Mouse (Mus musculus): ENCODE measurements around the gene Rin3.

Gene Rin3

DNA sequence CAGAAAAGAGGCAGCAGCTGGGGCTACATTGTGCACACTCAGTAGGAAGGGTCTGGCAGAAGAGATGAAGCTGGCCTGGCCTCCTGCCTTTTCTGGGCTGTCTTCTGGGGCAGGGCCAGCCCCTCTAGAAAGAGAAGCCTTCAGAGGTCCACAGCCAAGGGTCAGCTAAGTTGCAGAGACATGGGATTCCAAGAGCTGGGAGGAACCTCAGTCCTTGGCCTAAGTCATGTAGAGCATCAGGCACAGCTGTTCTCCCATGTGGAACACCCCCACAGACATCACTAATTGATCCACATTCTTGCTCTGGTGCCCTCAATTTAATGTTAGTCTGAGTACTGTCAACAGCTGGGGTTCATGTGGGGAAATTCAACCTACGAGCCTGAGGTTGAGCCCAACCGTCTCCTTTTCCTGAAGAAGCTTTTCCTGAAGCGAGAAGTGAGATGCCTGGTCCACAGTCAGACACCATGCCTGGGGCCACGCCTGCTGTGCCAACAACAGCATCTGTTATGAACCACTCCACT is 20.0 kb downstream of the Rin3 start:
- DNase-seq: no peak

DNA sequence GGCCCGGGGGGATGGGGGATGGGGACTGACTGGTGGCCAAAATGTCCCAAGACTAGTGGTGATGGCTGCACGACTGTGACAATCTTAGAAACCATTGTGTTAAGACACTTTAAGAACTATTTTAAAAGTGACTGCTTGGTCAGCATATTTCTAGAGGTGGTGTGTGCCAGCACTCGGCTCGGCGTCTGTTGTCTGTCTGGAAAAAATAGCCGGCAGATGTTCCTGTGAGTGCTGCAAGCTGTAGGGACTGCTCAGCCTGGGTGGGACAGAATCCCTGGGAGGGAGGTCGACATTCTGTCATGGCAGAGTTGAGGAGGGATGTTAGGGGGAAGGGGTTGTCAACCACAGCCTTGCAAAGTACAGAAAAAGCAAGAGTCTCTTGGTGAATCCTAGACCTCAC is 21.0 kb downstream of the Rin3 start:
- peak; percentile 43 for DNase-seq

DNA sequence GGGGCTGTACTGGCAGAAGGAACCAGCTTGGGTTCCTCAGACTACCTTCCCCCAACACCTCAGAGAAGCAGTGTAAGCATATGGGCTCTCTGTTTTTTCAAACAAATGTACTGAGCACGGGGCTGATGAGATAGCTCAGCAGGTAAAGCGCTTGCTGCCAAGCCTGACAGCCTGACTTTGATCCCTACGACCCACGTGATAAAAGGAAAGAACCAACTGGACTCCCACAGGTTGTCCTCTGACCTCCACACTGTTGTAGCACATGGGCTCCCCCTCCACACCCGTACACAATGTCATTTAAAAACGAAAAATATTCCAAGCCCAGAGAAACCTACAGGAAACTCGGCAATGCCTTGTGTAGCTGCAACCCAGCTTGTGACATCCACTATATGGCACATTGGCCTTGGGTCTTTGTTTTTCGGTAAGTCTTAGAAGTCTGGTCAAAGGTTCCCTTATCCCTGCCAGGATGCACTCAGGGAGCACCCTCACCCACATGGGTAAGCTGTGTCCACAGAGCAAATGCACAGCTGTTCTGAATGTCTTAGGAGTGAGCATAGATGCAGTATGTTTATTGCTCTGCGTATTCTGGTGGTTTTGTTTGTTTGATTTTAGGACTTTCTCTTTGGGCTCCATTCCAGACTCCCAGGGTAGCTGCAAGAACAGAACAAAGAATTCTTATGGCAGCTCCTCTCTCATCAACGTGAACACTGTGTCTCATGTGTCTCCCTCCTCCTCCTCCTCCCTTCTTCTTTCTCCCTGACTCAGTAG is 22.4 kb downstream of the Rin3 start:
- DNase-seq: no peak

DNA sequence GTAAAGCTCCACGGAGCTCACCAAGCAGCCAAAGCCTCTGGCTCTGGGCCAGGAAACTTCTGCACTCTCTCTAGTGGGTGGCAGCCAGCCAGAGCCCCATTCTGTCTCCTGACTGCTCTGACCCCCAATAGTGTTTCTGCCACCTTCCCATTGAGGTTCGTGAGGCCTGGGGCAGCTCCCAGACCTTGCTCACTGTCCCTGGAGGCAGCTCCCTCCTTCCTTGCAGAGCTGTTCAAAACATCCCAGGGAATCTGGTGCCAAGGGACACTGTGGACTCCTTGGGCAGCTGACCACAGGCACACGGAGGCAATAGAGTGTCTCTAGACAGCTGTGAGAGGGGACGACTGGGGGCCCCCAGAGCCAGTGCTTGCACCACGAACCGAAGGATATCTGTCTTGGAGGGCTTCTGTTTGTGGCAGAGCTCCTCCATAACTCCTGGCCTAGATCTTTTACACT is 25.2 kb downstream of the Rin3 start:
- no peak for DNase-seq

DNA sequence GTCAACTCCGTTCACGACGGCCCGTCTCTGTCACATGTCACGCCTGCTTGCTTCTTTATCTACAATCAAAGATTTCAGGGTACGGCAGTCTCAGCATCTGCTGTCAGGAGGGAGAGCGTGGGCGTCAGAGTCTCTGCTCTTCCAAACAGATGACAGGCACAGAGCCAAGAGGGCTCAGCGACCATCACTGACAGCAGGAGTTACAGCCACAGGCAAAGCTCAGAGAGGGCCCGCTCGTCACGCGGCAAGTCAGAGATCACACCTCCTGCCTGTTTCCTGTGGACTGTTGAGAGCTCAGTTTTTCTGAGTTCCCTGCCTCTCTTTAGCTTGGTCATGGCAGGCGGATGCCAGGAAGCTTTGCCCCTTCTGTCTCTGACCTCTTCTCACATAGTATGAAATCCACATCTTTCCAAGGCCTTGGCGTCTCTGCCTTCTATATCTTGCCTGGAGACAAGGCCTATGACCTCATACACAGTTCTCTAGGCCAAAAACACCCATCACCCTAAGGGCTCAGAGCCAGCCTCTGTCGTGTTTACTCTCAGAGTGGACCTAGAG is 25.7 kb downstream of the Rin3 start:
- peak; percentile 84 for DNase-seq

DNA sequence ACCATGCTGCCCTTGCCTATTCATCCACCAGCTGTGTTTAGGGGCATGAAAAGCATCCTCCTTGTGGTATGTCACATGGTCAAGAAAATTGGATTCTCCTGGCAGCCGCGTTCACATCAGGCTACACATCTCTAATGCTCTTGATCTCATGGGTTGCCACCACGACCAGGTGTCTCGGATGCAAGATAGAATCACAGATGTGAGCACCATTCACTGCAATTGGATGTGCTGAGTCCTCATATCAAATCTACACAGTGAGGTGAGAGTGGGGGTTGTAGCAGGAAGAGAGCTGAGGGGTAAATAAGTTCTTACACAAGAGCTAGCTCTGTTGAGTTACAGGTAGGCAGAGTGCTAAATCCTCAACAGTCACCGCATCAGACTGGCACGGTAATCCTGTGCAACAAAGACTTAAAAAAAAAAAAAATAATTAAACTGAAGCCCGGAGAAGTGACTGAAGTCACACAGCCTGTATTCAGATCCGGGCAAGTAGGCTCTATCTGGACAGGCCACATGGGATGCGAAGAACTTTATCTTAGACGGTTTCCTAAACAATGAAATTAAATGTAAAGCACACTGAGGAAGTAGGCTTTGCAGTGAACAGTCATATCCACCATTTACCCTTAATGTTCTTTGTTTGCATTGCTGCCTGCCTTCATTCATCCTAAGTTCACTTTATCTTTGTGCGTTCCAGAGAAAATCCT is 26.4 kb downstream of the Rin3 start:
- DNase-seq: no peak

DNA sequence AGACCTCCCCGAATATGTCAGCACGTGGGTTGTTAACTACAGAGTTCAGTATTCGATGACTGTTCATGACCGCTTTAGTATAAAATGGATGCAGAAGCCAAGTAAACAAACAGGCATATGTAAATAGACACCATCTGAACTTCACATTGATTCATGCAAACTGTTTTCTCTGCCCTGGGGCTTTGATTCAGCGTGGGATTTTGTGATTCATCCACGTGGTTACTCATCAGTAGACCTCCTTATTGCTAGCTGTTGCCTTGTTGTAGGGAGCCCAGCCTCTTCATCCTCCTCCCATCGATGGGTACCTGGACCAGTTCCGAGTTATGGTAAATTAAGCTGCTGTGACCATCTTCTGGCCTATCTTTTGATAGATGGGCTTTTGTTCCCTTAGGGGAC is 26.9 kb downstream of the Rin3 start:
- peak; percentile 12 for DNase-seq

DNA sequence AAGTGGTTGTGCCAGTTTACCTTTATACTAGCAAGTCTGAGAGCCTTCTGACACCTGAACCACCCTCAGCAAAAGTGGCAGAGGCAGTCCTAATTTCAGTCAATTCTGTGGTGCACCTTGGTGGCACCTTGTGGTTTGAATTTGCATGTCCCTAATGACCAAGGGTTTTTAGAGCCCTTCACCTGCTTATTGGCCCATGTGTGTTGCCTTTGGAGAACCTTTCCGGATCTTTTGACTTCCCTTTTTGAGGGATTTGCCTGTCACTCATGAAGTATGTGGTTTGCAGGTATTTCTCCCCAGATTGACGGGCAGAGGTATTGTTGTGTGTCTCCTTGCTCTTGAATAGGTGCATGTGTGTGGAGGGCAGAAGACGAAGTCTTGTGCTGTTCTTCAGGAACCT is 27.4 kb downstream of the Rin3 start:
- no peak for DNase-seq

DNA sequence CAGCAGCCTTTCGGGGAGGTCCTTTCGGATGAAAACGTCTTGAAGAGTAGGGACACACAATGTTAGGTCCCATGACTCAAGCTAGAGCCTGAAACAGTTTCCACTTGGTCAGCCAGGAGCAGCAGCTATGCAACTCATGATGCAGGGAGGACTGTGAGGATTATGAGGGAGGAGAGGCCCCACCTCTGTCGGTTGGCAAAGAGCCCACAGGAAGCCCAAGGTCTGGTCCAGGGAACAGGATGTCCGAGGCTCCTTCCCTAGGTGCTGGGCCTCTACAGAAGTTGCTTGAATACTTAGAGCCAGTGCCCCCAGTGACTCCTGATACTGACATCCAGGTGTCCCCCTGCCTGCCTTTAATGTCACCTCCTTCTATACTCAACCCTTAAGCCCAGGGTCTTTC is 28.6 kb downstream of the Rin3 start:
- DNase-seq: no peak

DNA sequence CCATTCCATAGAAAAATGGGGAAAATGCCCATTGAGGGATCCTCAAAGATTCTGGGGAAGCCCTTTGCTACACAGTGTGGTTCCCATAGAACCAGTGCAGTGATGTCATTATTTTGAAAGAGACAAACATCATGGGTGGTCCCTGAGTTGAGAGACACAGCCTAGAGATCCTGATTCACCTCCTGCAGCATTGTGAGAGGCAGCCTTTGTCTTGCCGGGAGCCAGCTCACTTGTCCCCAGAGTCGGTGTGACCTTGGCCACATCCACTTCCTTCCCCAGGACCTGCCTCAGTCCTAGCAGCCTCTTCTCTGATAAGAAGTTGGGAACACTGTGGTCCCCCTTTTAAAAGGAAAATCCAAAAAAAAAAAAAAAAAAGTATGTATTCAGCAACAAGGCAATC is 36.3 kb downstream of the Rin3 start:
- no peak for DNase-seq

DNA sequence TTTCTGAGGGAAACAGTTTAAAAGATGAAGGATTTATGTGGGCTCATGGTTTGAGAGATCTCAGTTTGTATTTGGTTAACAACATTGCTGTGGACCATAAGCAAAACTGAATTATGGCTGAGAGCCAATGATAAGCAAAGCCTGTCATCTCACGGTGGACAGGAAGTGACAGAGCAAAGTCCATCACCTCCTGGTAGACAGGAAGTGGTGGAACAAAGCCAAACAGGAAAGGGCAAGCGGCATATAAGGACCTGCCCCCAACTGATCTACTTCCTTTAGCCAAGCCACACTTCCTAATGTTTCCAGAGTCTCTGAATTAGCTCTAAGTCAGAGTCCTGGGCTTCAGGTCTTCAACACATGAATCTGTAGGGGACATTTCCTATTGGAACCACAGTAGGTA is 37.1 kb downstream of the Rin3 start:
- no peak for DNase-seq

DNA sequence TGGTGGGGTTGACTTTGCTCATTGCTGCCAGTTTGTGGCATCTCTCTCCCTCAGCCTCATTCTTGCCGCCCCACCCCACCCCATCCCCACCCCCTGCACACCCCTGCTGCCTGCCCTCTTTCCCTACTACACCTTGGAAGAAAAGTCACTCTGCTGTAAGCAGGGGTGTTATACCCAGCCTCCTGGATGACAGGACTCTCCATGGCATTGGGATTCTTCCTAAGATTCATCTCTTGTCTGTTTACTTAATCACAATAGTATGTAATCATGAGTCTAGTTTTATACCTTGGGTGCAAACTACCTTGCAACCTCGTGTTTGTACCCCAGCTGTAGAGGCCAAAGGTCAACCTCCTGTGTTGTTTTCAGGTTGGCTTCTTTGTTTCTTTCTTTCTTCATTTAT is 37.5 kb downstream of the Rin3 start:
- no peak for DNase-seq

DNA sequence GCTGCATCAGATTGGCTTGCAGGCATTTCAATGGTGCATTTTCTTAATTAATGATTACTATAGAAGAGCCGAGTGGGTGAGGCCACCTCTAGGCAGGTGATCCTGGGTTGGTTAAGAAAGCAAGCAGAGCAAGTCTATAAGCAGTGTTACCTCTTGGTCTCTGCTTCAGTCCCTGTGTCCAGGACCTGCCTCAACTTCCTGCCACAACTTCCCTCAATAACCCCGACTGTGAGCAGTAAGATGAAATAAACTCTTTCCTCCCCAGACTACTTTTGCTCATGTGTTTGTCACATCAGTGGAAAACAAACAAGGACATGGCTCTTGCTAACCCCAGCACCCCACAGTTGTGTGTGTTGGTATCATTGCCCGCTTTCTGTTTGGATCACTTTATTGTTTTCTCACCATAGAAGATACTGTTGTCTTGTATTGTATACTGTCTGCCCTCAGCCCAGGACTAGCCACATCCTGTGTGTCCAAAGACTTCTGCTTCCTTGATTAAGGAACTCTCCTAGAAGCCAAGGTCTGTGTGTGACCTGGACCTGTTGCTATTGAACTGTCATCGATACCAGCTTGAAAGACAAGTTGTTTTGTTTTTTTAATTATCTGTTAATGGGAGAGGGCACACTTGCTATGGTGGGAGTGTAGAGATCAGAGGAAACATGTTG is 38.3 kb downstream of the Rin3 start:
- no peak for DNase-seq

DNA sequence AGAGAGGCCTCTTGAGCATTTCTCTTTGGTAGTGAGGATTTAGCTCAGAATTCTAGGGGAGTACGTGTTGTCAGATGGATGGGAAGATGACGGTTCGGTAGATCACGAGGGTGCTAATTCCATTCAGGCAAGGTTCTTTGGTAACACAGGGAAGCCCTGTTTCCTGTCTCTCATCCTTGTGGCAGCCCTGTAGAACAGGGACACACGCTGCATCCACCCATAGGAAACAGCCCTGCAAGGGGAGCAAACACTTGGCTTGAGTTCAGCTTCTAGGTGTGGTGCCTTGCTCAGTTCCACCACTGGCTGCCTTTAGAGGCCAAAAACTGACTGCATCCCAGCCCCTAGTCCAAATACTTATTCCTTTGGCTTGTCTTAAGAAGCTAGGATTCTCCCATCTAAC is 39.0 kb downstream of the Rin3 start:
- DNase-seq: no peak

DNA sequence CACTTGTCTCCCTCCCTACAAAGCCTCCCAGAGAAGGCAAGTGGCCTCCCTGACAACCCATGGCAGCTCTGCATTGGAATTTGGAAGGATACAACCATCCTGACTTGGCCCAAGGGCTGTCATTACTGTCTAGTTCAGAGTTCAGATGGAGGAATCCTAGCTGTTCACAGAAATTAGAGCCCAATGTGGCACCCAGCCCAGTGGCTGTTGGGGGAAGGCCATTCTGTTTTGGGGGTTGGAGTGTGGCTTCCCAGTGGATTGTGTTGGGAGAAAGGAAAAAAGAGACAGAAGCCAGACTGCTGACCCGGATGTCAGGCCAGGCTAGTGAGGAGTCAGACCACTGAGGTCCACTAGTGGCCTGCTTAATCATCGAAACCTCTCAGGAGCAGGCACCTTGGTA is 40.5 kb downstream of the Rin3 start:
- DNase-seq: no peak

DNA sequence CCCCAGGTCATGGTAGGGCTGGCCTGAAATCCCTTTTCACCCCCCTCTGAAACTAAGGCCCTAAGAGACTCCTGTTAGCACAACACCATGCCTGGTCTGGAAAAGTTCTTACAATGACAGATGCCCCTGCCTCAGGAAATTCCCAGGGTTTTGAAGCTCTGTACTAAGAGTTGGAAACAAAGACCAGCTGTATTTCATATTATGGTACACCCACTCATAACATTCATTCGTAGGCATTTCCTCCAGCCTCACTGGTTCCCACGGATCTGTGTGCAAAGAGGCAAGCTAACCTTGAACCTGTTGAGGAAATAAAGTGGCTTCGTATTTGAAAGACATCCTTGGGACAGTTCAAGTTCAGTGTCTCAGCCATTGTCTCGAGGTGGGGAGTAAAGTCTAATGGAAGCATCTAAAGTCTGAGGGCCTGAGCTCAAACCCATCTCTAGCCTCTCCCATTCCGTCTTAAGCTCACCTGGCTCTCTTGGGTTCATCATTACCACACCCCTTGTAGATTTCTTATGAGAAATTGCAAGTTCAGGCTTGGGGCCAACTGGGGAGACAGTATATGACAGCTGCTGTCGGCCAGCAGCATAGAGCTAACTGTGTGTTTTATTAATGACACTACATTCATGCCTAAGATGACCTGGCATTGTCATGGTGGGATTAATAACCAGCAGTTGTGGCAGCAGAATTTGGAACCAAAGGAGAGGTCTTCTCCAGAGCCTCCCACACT is 41.5 kb downstream of the Rin3 start:
- no peak for DNase-seq

DNA sequence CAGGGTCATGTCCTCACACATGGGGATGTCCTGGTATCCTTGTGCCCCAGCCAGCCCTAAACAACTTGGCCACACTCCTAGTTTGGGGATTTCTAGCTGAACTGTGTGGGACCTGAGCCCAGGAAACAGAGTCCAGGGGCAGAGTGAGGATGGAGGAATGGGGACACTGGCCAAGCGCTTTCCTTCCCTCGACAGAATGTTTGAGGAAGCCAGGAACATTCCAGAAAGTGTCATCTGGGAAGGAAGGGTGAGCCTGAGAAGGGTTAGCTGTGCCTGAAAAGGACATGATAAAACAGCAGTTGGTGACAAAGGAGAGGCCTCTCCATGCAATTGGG is 42.0 kb downstream of the Rin3 start:
- no peak for DNase-seq

DNA sequence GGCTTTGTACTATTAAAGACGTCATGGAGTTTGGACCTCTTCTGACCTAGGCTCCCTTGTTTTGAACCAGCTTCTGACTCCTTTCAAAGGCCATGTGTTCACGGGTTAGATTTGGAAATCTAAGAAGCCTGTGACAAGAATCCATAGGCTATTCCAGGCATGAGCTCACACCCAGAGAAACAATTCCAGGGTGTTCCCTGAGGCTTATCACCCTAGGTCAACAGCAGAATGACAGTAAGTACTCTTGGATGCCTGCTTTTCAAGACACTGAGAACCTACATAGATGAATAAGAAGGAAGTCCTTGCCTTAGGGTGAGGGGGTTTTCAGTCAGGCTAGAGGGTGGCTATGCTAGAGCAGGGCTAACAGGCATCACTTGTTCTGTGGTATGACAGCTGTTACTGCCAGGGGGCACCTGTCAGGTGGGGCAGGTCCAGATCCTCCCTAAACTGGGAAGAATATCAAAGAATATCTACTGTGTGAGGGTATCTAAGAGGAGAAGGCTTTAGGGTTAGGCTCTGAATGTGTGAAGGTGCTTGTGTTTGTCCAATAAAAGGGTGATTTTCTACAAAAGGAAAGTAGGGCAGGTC is 44.0 kb downstream of the Rin3 start:
- DNase-seq: no peak

DNA sequence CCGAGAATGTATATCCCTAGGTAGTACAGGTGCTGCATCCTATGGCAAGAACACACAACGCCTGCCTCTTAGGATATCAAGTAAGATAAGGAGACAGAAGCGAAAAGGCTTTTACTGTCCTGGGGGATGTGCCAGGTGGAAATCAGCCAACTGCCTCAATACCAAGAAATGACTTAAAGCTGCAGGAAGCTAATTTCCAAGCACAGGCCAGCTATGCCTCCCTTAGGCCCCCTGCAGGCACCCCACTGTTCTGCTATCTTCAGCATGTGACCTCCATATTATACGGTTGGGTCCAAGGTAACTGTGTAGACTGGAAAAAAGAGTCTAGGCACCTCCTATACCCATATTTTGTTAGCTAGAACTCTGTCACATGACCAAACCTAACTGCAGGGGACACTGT is 44.7 kb downstream of the Rin3 start:
- DNase-seq: no peak

DNA sequence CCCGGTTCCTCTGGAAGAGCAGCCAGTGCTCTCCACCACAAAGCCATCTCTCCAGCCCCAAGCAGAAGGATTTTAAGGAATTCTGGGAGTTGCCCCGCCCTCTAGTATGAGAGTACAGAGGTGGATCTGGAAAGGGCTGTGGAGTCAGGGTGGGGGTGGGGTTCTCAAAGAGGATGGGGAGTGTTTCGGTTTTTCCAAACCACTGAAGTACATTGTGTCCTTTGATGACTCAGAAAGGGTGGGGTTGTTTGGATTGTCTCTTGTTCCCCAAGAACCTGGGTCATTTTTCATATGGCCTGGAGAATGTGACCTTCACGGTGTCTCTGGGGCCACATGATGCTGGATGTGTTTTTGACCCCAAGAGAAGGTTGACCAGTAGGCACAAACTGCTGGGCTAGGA is 45.2 kb downstream of the Rin3 start:
- DNase-seq: no peak

DNA sequence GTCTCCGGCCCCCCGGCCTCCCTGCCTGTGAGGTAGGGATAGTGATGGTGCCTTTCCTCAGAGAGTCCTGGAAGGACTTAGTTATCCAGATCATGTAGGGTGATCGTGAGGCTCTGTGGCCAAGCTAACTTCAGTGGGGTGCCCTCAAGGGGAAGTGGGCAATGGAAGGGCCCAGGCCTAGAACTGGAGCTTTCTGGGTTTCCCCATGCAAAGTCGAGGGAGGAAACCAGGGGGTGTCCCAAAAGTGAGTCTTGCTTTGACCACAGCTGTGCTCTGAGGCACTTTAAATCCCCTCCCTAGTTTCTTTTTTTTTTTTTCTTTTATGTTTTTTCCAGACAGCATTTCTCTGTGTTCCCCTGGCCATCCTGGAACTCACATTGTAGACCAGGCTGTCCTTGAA is 47.3 kb downstream of the Rin3 start:
- no peak for DNase-seq

DNA sequence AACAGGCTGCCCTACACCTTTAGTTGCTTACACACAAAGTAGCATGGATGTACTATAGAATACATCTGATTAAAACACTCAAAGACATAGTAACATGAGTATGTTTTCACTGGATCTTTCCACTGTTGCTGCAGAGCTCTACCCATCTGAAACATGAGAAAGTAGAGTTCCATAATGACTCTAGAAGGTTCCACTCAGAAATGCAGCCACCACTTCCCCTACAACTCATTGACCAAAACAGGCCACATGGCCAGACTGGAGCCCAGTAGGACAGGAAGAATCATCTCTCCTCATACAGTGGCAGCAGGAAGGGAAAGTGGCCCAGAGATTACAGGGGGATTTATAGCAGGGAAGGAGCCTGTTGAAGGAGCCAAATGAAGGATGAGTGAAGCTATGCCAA is 47.9 kb downstream of the Rin3 start:
- no peak for DNase-seq

DNA sequence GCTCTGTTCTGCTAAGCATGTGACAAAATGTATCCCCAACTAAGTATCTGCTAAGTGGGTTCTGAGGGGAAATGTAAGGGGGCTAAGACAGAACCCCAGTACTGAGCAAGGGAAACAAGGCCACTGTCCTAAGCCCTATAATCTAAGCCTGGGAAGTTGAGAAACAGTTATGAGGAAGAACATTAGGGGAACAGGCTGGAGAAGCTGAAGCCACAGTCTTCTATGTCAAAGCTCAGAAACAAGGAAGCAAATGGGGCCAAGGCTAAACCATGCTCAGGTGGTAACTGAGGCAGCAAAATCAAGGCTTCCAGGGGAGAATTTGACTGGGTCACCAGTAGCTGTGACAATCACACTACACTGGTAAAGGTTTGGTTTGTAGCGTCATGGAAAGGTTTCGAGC is 50.3 kb downstream of the Rin3 start:
- DNase-seq: no peak
